8 mouse cellular contexts compared by ENCODE assay signal in the genomic region with DNA sequence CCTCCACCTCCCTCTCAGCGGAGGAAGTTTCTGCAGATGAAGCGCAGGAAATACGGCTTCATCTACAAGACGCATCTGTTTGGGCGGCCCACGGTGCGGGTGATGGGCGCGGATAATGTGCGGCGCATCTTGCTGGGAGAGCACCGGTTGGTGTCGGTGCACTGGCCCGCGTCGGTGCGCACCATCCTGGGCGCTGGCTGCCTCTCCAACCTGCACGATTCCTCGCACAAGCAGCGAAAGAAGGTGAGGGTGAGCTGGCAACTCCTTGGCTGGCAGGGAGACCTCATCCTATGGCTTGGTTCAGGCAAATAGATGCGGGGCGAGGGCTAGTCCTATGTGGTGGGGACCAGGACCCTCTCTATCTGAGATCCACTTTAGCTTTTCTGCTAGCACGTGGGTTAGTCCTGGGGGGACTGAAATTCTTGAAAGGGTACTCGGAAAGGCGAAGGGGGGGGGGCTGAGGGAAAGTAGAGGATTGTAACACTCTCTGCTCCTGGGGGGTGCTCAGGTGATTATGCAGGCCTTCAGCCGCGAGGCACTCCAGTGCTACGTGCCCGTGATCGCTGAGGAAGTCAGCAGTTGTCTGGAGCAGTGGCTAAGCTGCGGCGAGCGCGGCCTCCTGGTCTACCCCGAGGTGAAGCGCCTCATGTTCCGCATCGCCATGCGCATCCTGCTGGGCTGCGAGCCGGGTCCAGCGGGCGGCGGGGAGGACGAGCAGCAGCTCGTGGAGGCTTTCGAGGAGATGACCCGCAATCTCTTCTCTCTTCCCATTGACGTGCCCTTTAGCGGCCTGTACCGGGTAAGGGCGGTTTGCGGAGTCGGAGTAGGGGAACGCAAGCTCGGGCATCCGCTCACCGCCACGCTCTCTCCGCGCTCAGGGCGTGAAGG. TPM values are rescaled to one million over a fixed set of nuclear protein-coding genes. Genes with fewer than 3 reads are reported as not detected.
DNase-seq lines count a peak whose midpoint lies in the region; ATAC-seq lines count a peak whose summit lies in the region.

No protein-coding gene starts in this region.

- under 1% methylated on average over 62 of the region's 63 CpGs for WGBS in kidney, embryonic 14.5 days
- under 1% methylated on average over 63 of the region's 63 CpGs for WGBS in intestine, embryonic 16.5 days
- WGBS in neural tube, embryonic 11.5 days: under 1% methylated on average over 63 of the region's 63 CpGs

- H3K9ac ChIP-seq in kidney, embryonic 14.5 days (ENCODE audit: low read depth, low read length): no peak overlapping the region
- 0 out of 2 replicates have a peak overlapping the region, but pooled peaks have one; percentile 1 for H3K9ac ChIP-seq in intestine, embryonic 16.5 days (ENCODE audit: low read depth, low read length)
- H3K9ac ChIP-seq in neural tube, embryonic 11.5 days (ENCODE audit: low read length): no peak overlapping the region

- no peak for ATAC-seq in kidney, embryonic 14.5 days (ENCODE audit: low FRiP score, low TSS enrichment)
- no peak for ATAC-seq in intestine, embryonic 16.5 days
- ATAC-seq in neural tube, embryonic 11.5 days (ENCODE audit: insufficient read depth, low FRiP score, low TSS enrichment): no peak

- DNase-seq in kidney, postnatal 14 days: no peak
- peak; percentile 52 for DNase-seq in embryo, embryonic 9.5 days (ENCODE audit: extremely low spot score)
- peak; percentile 58 for DNase-seq in neural tube, embryonic 11.5 days (ENCODE audit: low spot score)
- DNase-seq in urinary bladder, adult 2 months (ENCODE audit: low spot score): no peak
- DNase-seq in right cerebral cortex, postnatal 10 days (ENCODE audit: low spot score in 2 of 2): no peak
- no peak for DNase-seq in urinary bladder, postnatal 14 days (ENCODE audit: low spot score)

- peaks cover 28% of the 10 kb centered on the region for H3K4me1 ChIP-seq in kidney, embryonic 14.5 days (ENCODE audit: control insufficient read depth, insufficient read depth, low read length)
- peaks cover 14% of the 10 kb centered on the region for H3K4me1 ChIP-seq in intestine, embryonic 16.5 days (ENCODE audit: control insufficient read depth, insufficient read depth, low read length)
- peaks cover 25% of the 10 kb centered on the region for H3K4me1 ChIP-seq in neural tube, embryonic 11.5 days (ENCODE audit: control insufficient read depth, insufficient read depth, low read length)

- peaks cover 100% of the 10 kb centered on the region for H3K27me3 ChIP-seq in kidney, embryonic 14.5 days (ENCODE audit: control insufficient read depth, insufficient read depth, low read length)
- peaks cover 84% of the 10 kb centered on the region for H3K27me3 ChIP-seq in intestine, embryonic 16.5 days (replicated peaks; ENCODE audit: control insufficient read depth, insufficient read depth, low read length)
- peaks cover 89% of the 10 kb centered on the region for H3K27me3 ChIP-seq in neural tube, embryonic 11.5 days (ENCODE audit: control insufficient read depth, insufficient read depth, low read length)

- H3K36me3 ChIP-seq in kidney, embryonic 14.5 days (ENCODE audit: control insufficient read depth, insufficient read depth, low read length): no peaks in the 10 kb centered on the region
- no peaks in the 10 kb centered on the region for H3K36me3 ChIP-seq in intestine, embryonic 16.5 days (ENCODE audit: control insufficient read depth, insufficient read depth, low read length)
- H3K36me3 ChIP-seq in neural tube, embryonic 11.5 days (ENCODE audit: control insufficient read depth, insufficient read depth, low read length): no peaks in the 10 kb centered on the region

- H3K4me3 ChIP-seq in kidney, embryonic 14.5 days (ENCODE audit: low read length): peak overlapping the region; percentile 39
- H3K4me3 ChIP-seq in intestine, embryonic 16.5 days (ENCODE audit: low read length): peak overlapping the region; percentile 38
- H3K4me3 ChIP-seq in neural tube, embryonic 11.5 days (ENCODE audit: low read depth, low read length): peak overlapping the region; percentile 28

- no peaks in the 10 kb centered on the region for H3K9me3 ChIP-seq in kidney, embryonic 14.5 days (ENCODE audit: control insufficient read depth, low read length)
- H3K9me3 ChIP-seq in intestine, embryonic 16.5 days (ENCODE audit: control insufficient read depth, low read length): no peaks in the 10 kb centered on the region
- no peaks in the 10 kb centered on the region for H3K9me3 ChIP-seq in neural tube, embryonic 11.5 days (ENCODE audit: control insufficient read depth, low read length)

- H3K27ac ChIP-seq in kidney, embryonic 14.5 days (ENCODE audit: low read depth, low read length): no peak overlapping the region
- no peak overlapping the region for H3K27ac ChIP-seq in intestine, embryonic 16.5 days (ENCODE audit: low read length)
- H3K27ac ChIP-seq in neural tube, embryonic 11.5 days (ENCODE audit: low read depth, low read length): no peak overlapping the region

- peak overlapping the region; percentile 56 for H3K4me2 ChIP-seq in kidney, embryonic 14.5 days (replicated peaks; ENCODE audit: low read depth, low read length)
- peak overlapping the region; percentile 63 for H3K4me2 ChIP-seq in intestine, embryonic 16.5 days (ENCODE audit: low read depth, low read length)
- H3K4me2 ChIP-seq in neural tube, embryonic 11.5 days (ENCODE audit: low read depth): peak overlapping the region; percentile 52

RNA-seq across cellular contexts. Expression of a gene that starts 0.9 kb away (rescaled TPM):
- 2.3 and 3.5 TPM in 2 replicates for polyA plus RNA-seq in kidney, embryonic 14.5 days (2014; fragmentation: Nextera tagmentation; extraction: Ambion mirVana)
- 0.45 and 0.82 TPM in 2 replicates for polyA plus RNA-seq in intestine, embryonic 16.5 days (2015; fragmentation: Nextera tagmentation; extraction: Ambion mirVana)
- 2.3 and 4.0 TPM in 2 replicates for polyA plus RNA-seq in neural tube, embryonic 11.5 days (2014; fragmentation: Nextera tagmentation; extraction: Ambion mirVana)
- polyA plus RNA-seq in urinary bladder, adult 2 months (2012; rRNA removed): 0.09 and 0.14 TPM in 2 replicates

RNA-seq across cellular contexts. Expression of a gene that starts 13.1 kb away (rescaled TPM):
- polyA plus RNA-seq in kidney, embryonic 14.5 days (2014; fragmentation: Nextera tagmentation; extraction: Ambion mirVana): not detected in 2 replicates
- not detected in 2 replicates for polyA plus RNA-seq in intestine, embryonic 16.5 days (2015; fragmentation: Nextera tagmentation; extraction: Ambion mirVana)
- polyA plus RNA-seq in neural tube, embryonic 11.5 days (2014; fragmentation: Nextera tagmentation; extraction: Ambion mirVana): not detected in 2 replicates
- 0.03 and 0.04 TPM in 2 replicates for polyA plus RNA-seq in urinary bladder, adult 2 months (2012; rRNA removed)

Comparison
In these comparisons a context has a peak if more than half of its experiments do, and no peak if none do; other contexts are left out.
1. DNase-seq: peak in embryo, embryonic 9.5 days (single experiment) and neural tube, embryonic 11.5 days (single experiment); none in kidney, postnatal 14 days (single experiment), urinary bladder, adult 2 months (single experiment), right cerebral cortex, postnatal 10 days (0 of 2) and urinary bladder, postnatal 14 days (single experiment).
2. Peak in every context shown above with its lines, with median percentiles within 50 percentile points of each other: H3K4me2 ChIP-seq and H3K4me3 ChIP-seq.